Mouse (Mus musculus): ENCODE results near the gene Wdr86. TPM values are rescaled to one million over a fixed set of nuclear protein-coding genes. Genes with fewer than 3 reads are reported as not detected.

The Wdr86 gene
- polyA plus RNA-seq (2017; shearing (Covaris generic)) = 0.35 TPM

GRCm38 (mm10) chr5:24730488-24730871 is at the start of gene Wdr86:
Wdr86 (minus strand) TSS chr5:24730727.

GRCm38 (mm10) chr5:24757816-24758215 is 27.3 kb upstream of the Wdr86 start, which contains the start of gene Crygn:
Crygn (minus strand) TSS chr5:24758008.

GRCm38 (mm10) chr5:24685366-24686093 is 45.0 kb downstream of the Wdr86 start, which contains the start of gene Nub1:
Nub1 (plus strand) TSS chr5:24685532.

Other genes starting within 250 kb of the Wdr86 start
- gene Gbx1, start 203.5 kb downstream of the Wdr86 start, polyA plus RNA-seq (2017; shearing (Covaris generic)) = not detected
- gene Asb10, start 189.7 kb downstream of the Wdr86 start, polyA plus RNA-seq (2017; shearing (Covaris generic)) = not detected
- not detected for gene 4931409K22Rik, start 173.9 kb downstream of the Wdr86 start, polyA plus RNA-seq (2017; shearing (Covaris generic))
- 100.0 TPM for gene Abcf2, start 153.3 kb downstream of the Wdr86 start, polyA plus RNA-seq (2017; shearing (Covaris generic))
- 38.5 TPM for gene Chpf2, start 144.0 kb downstream of the Wdr86 start, polyA plus RNA-seq (2017; shearing (Covaris generic))
- 1.2 TPM for gene Smarcd3, start 106.3 kb downstream of the Wdr86 start, polyA plus RNA-seq (2017; shearing (Covaris generic))
- 104 TPM for gene Nub1, start 45.2 kb downstream of the Wdr86 start, polyA plus RNA-seq (2017; shearing (Covaris generic))
- 1.5 TPM for gene Crygn, start 27.3 kb upstream of the Wdr86 start, polyA plus RNA-seq (2017; shearing (Covaris generic))
- 53.5 TPM for gene Rheb, start 111.9 kb upstream of the Wdr86 start, polyA plus RNA-seq (2017; shearing (Covaris generic))